Mouse (Mus musculus): ENCODE measurements around the gene Telo2. TPM values are rescaled to one million over a fixed set of nuclear protein-coding genes. Genes with fewer than 3 reads are reported as not detected.
"Not testable (repeated sequence)": the region's sequence is repeated elsewhere in the genome, so short reads cannot be mapped to it uniquely, and the experiment has no call there.

The Telo2 gene
- polyA plus RNA-seq, 1 experiment: 2.0 TPM

DNA sequence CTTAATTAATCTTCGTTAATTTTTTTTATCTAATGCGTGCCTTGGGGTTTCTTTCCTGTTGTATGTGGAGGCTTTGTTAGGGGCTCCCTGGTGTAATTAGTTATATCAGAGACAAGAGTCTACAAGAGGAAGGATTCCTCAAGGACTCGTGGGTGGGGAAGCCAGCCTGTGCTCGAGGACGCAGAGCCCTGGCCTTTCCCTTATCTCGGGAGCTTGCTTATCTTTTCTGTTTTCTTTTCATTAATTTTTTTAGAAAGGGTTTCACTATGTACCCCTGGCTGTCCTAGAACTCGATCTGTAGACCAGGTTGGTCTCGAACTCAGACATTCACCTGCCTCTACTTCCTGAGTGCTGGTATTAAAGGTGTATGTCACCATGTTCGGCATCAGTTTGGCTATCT, 11.9 kb upstream of the Telo2 start:
- no peaks in the 10 kb centered on the region for H3K9me3 ChIP-seq (ENCODE audit: control insufficient read depth, low read length)
- no peak overlapping the region for H3K4me3 ChIP-seq (replicated peaks)
- peaks cover 26% of the 10 kb centered on the region for H3K4me1 ChIP-seq (ENCODE audit: control insufficient read depth)
- no peaks in the 10 kb centered on the region for H3K36me3 ChIP-seq (ENCODE audit: control insufficient read depth)
- TF ChIP-seq GATA1 (IDR thresholded peaks at IDR 0.05; ENCODE audit: low read length) (no peak), TAL1 (IDR thresholded peaks at IDR 0.05; ENCODE audit: low read length) (no peak)
- H3K27me3 ChIP-seq (ENCODE audit: control insufficient read depth): peaks cover 5% of the 10 kb centered on the region

DNA sequence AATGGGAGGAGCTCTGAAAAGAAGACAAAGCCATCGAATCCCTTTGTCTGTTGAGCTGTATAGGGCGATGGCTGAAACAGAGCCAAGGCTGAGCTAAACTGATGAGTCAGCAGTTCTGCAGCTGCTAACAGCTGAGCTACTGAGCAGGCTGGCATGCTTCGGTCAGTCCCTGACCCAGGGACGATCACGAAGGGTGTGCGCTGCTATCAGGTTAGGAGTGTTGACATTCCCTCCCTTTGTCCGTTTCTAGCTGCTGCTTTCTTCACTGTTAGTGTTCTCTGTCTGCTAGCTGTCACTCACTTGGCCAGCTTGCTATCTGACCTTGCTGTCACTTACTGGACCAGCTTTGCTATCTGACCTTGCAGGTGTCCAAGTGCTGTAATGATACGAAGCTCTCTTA, 11.3 kb upstream of the Telo2 start:
- TF ChIP-seq GATA1 (IDR thresholded peaks at IDR 0.05; ENCODE audit: low read length): 0 out of 2 replicates have a peak, but pooled peaks have one; percentile 30
- TF ChIP-seq TAL1 (IDR thresholded peaks at IDR 0.05; ENCODE audit: low read length): peak; percentile 49
- Histone ChIP-seq H3K9me3 (ENCODE audit: control insufficient read depth, low read length) (no peaks in the 10 kb centered on the region), H3K4me3 (replicated peaks) (peak overlapping the region; percentile 19), H3K36me3 (ENCODE audit: control insufficient read depth) (no peaks in the 10 kb centered on the region), H3K27me3 (ENCODE audit: control insufficient read depth) (peaks cover 10% of the 10 kb centered on the region), H3K4me1 (ENCODE audit: control insufficient read depth) (peaks cover 26% of the 10 kb centered on the region)

DNA sequence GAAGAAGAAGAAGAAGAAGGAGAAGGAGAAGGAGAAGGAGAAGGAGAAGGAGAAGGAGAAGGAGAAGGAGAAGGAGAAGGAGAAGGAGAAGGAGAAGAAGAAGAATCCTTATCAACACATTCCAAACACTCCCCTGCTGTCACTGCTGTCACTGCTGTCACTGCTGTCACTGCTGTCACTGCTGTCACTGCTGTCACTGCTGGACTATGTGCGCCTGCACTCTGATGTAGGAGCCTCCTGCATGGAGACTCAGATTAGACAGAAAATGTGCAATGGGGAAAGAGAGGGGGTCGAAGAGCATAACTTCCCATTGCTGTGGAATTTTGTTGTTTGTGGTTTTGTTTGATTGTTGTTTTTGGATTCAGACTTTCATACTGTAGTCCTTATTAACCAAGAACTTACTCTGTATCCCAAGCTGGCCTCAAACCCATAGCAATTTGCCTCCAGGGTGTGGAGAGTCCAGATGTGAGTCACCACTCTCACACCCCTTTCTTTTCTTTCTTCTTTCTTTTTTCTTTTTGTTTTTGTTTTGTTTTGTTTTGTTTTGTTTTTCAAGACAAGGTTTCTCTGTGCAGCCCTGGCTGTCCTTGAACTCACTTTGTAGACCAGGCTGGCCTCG, 9.8 kb upstream of the Telo2 start:
- Histone ChIP-seq H3K27me3 (ENCODE audit: control insufficient read depth) (peaks cover 15% of the 10 kb centered on the region), H3K4me1 (ENCODE audit: control insufficient read depth) (peaks cover 26% of the 10 kb centered on the region)
- not testable (repeated sequence) for H3K9me3 ChIP-seq (ENCODE audit: control insufficient read depth, low read length); H3K4me3 ChIP-seq (replicated peaks); H3K36me3 ChIP-seq (ENCODE audit: control insufficient read depth)

- Histone ChIP-seq H3K4me3 (replicated peaks) (no peak overlapping the region), H3K36me3 (ENCODE audit: control insufficient read depth) (no peaks in the 10 kb centered on the region), H3K4me1 (ENCODE audit: control insufficient read depth) (peaks cover 32% of the 10 kb centered on the region), H3K27me3 (ENCODE audit: control insufficient read depth) (peaks cover 15% of the 10 kb centered on the region), H3K9me3 (ENCODE audit: control insufficient read depth, low read length) (no peaks in the 10 kb centered on the region)
- TF ChIP-seq GATA1 (IDR thresholded peaks at IDR 0.05; ENCODE audit: low read length): no peak
- no peak for TF ChIP-seq TAL1 (IDR thresholded peaks at IDR 0.05; ENCODE audit: low read length)
These were observed 8.2 kb upstream of the Telo2 start for GRCm38 (mm10) chr17:25123979-25124378.

GRCm38 (mm10) chr17:25120406-25120805, 4.6 kb upstream of the Telo2 start, which contains the start of gene Ptx4:
Ptx4 (plus strand) TSS chr17:25120760.
- Histone ChIP-seq H3K9me3 (ENCODE audit: control insufficient read depth, low read length) (no peaks in the 10 kb centered on the region), H3K36me3 (ENCODE audit: control insufficient read depth) (no peaks in the 10 kb centered on the region), H3K4me3 (replicated peaks) (no peak within 1 kb of the TSS), H3K4me1 (ENCODE audit: control insufficient read depth) (peaks cover 32% of the 10 kb centered on the region), H3K27me3 (ENCODE audit: control insufficient read depth) (peaks cover 15% of the 10 kb centered on the region)
- TF ChIP-seq GATA1 (IDR thresholded peaks at IDR 0.05; ENCODE audit: low read length) (no peak), TAL1 (IDR thresholded peaks at IDR 0.05; ENCODE audit: low read length) (no peak)

DNA sequence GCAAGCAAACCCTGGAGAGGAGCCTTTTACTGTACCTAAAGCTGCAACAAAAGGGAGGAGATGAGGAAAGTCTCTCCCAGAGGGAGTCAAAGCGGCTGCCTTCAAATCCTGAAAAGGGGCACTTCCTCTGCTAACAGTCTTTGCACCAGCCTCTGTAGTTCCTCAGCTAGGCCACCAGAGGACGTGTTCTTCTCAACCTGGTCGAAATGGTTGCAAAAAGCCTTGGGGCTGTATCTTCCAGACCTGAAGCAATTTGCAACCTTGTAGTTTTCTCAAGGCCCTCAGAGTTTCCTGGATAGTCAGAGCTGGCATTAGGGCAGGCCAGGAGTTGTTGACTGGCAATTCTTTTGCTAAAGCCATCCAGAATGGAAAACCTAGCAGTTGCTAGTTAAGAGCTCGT, 1.5 kb upstream of the Telo2 start:
- peaks cover 14% of the 10 kb centered on the region for H3K36me3 ChIP-seq (ENCODE audit: control insufficient read depth)
- no peaks in the 10 kb centered on the region for H3K9me3 ChIP-seq (ENCODE audit: control insufficient read depth, low read length)
- peaks cover 6% of the 10 kb centered on the region; the same call in 1 of the 2 replicates for H3K27me3 ChIP-seq (ENCODE audit: control insufficient read depth)
- H3K4me3 ChIP-seq (replicated peaks): no peak overlapping the region
- TF ChIP-seq GATA1 (IDR thresholded peaks at IDR 0.05; ENCODE audit: low read length): no peak
- no peak for TF ChIP-seq TAL1 (IDR thresholded peaks at IDR 0.05; ENCODE audit: low read length)
- peaks cover 36% of the 10 kb centered on the region for H3K4me1 ChIP-seq (ENCODE audit: control insufficient read depth)

GRCm38 (mm10) chr17:25114908-25115645, 690 bp downstream of the Telo2 start:
- peaks cover 32% of the 10 kb centered on the region for H3K36me3 ChIP-seq (ENCODE audit: control insufficient read depth)
- H3K4me1 ChIP-seq (ENCODE audit: control insufficient read depth): peaks cover 36% of the 10 kb centered on the region
- no peak for TF ChIP-seq GATA1 (IDR thresholded peaks at IDR 0.05; ENCODE audit: low read length)
- TF ChIP-seq TAL1 (IDR thresholded peaks at IDR 0.05; ENCODE audit: low read length): no peak
- H3K27me3 ChIP-seq (ENCODE audit: control insufficient read depth): no peaks in the 10 kb centered on the region; the same call in 1 of the 2 replicates
- no peaks in the 10 kb centered on the region for H3K9me3 ChIP-seq (ENCODE audit: control insufficient read depth, low read length)
- peak overlapping the region; percentile 71 for H3K4me3 ChIP-seq (replicated peaks)

DNA sequence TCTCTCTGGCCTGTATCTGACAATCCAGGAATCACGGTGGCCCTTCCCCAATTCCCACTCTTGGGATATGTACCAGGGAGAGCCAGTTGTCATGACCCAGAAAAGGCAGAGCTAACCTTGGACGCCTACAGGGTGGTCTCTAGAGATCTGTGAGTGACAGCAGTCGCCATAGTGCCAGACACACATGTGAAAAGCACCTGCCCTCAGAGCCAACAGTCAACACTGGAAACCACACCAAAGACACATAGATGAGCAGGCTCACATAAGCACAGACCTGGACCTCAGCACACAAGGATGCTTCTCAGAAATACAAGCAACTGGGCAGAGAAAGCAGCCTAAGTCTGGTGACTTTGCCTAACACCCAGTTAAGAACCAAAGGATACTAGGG, 3.4 kb downstream of the Telo2 start:
- Histone ChIP-seq H3K4me3 (replicated peaks) (no peak overlapping the region), H3K36me3 (ENCODE audit: control insufficient read depth) (peaks cover 52% of the 10 kb centered on the region), H3K4me1 (ENCODE audit: control insufficient read depth) (peaks cover 30% of the 10 kb centered on the region), H3K27me3 (ENCODE audit: control insufficient read depth) (no peaks in the 10 kb centered on the region), H3K9me3 (ENCODE audit: control insufficient read depth, low read length) (no peaks in the 10 kb centered on the region)
- TF ChIP-seq GATA1 (IDR thresholded peaks at IDR 0.05; ENCODE audit: low read length): no peak
- TF ChIP-seq TAL1 (IDR thresholded peaks at IDR 0.05; ENCODE audit: low read length): no peak

DNA sequence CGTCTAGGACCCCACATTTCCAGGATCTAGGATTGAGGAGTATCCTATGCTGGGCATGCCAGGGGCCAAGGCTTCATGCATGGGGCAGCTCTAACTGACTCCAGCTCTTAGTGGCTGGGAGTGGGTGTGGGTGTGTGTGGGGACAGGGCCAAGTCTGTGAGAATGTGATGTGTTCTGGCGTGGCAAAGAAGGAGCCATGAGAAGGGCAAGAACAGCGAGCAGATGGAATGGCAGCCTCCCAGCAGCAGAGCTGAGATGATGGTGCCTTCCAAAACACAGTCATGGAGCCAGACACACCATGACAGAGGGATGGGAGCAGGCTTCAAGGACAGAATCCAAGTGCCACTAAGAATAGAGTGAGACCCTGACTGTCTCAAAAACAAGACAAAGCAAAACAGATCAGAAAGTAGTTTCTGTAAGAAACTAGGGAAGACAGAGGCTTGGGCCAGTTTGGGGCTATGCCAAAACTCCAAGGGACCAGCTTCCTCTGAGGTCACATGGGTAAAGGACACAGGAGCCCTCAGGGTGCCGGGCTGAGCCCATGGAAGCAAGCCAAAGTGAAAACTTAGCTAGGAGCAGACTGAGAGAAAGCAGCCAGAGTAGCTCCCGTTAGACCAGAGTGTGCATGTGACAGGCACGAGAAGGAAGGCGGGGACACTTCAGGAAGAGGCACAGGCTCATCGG, 3.9 kb downstream of the Telo2 start:
- no peaks in the 10 kb centered on the region for H3K9me3 ChIP-seq (ENCODE audit: control insufficient read depth, low read length)
- H3K4me1 ChIP-seq (ENCODE audit: control insufficient read depth): peaks cover 26% of the 10 kb centered on the region
- no peaks in the 10 kb centered on the region for H3K27me3 ChIP-seq (ENCODE audit: control insufficient read depth)
- peaks cover 57% of the 10 kb centered on the region for H3K36me3 ChIP-seq (ENCODE audit: control insufficient read depth)
- H3K4me3 ChIP-seq (replicated peaks): no peak overlapping the region
- TF ChIP-seq TAL1 (IDR thresholded peaks at IDR 0.05; ENCODE audit: low read length) (no peak), GATA1 (IDR thresholded peaks at IDR 0.05; ENCODE audit: low read length) (no peak)

Data from erythroblast, embryonic 14.5 days (primary cell).